In genomic region chr13:82059498-82059897, GRCm38 (mm10) we compare ENCODE assay signal across 9 mouse cellular contexts.
DNase-seq lines count a peak whose midpoint lies in the region; ATAC-seq lines count a peak whose summit lies in the region.
"Had no signal": no experiment of that assay in that cellular context is flagged by ENCODE, and none has a peak within 500 bp of the region (broad histone marks: within the 10 kb centered on the region; RNA-seq: fewer than 3 reads in every experiment).

No protein-coding gene starts in this region.

- DNase-seq in hindbrain, embryonic 11.5 days (ENCODE audit: low spot score) = peak; percentile 30
- DNase-seq in hindbrain, embryonic 10.5 days (ENCODE audit: low spot score) = no peak
- peak; percentile 15 for DNase-seq in adrenal gland, postnatal 25 days
- DNase-seq in heart, adult 11 months = peak; percentile 91
- DNase-seq in lung, postnatal 4 days = peak; percentile 43 to 69
- no peak for DNase-seq in adipocyte (ENCODE audit: low spot score)
- DNase-seq in thymus, adult 18-20 months = no peak

- H3K27me3 ChIP-seq in hindbrain, embryonic 11.5 days (ENCODE audit: control insufficient read depth, insufficient read depth, low read length) = no peaks in the 10 kb centered on the region
- no peaks in the 10 kb centered on the region for H3K27me3 ChIP-seq in hindbrain, embryonic 10.5 days (ENCODE audit: insufficient read depth, poor library complexity, severe bottlenecking)
- H3K27me3 ChIP-seq in intestine, embryonic 16.5 days (replicated peaks; ENCODE audit: control insufficient read depth, insufficient read depth, low read length) = no peaks in the 10 kb centered on the region

- H3K9me3 ChIP-seq in hindbrain, embryonic 11.5 days (ENCODE audit: control insufficient read depth, low read length) = no peaks in the 10 kb centered on the region
- no peaks in the 10 kb centered on the region for H3K9me3 ChIP-seq in hindbrain, embryonic 10.5 days
- no peaks in the 10 kb centered on the region for H3K9me3 ChIP-seq in intestine, embryonic 16.5 days (ENCODE audit: control insufficient read depth, low read length)
- H3K9me3 ChIP-seq: G1E had no signal

- no peak overlapping the region for H3K9ac ChIP-seq in hindbrain, embryonic 11.5 days (ENCODE audit: low read depth, low read length)
- H3K9ac ChIP-seq in intestine, embryonic 16.5 days (ENCODE audit: low read depth, low read length) = no peak overlapping the region

- no peaks in the 10 kb centered on the region for H3K36me3 ChIP-seq in hindbrain, embryonic 11.5 days (ENCODE audit: control insufficient read depth, insufficient read depth, low read length)
- no peaks in the 10 kb centered on the region for H3K36me3 ChIP-seq in hindbrain, embryonic 10.5 days
- H3K36me3 ChIP-seq in intestine, embryonic 16.5 days (ENCODE audit: control insufficient read depth, insufficient read depth, low read length) = no peaks in the 10 kb centered on the region
- H3K36me3 ChIP-seq: G1E had no signal

- H3K4me1 ChIP-seq in hindbrain, embryonic 11.5 days (replicated peaks; ENCODE audit: control insufficient read depth, insufficient read depth, low read length) = no peaks in the 10 kb centered on the region
- no peaks in the 10 kb centered on the region for H3K4me1 ChIP-seq in hindbrain, embryonic 10.5 days (replicated peaks)
- H3K4me1 ChIP-seq in intestine, embryonic 16.5 days (ENCODE audit: control insufficient read depth, insufficient read depth, low read length) = peaks cover 7% of the 10 kb centered on the region; the same call in 1 of the 2 replicates

- H3K27ac ChIP-seq in hindbrain, embryonic 11.5 days (ENCODE audit: low read depth, low read length) = no peak overlapping the region
- H3K27ac ChIP-seq in hindbrain, embryonic 10.5 days = no peak overlapping the region
- H3K27ac ChIP-seq in intestine, embryonic 16.5 days (ENCODE audit: low read length) = no peak overlapping the region

- H3K4me3 ChIP-seq in hindbrain, embryonic 11.5 days (ENCODE audit: low read depth, low read length) = no peak overlapping the region
- H3K4me3 ChIP-seq in hindbrain, embryonic 10.5 days = no peak overlapping the region
- no peak overlapping the region for H3K4me3 ChIP-seq in intestine, embryonic 16.5 days (ENCODE audit: low read length)

- peak; percentile 80 for ATAC-seq in hindbrain, embryonic 11.5 days (ENCODE audit: low FRiP score)
- ATAC-seq in intestine, embryonic 16.5 days = peak; percentile 44

- WGBS in hindbrain, embryonic 11.5 days = 54% methylated on average over 5 of the region's 5 CpGs
- 66% methylated on average over 5 of the region's 5 CpGs for WGBS in hindbrain, embryonic 10.5 days
- WGBS in intestine, embryonic 16.5 days = 19% methylated on average over 5 of the region's 5 CpGs

- no peak overlapping the region for H3K4me2 ChIP-seq in hindbrain, embryonic 11.5 days (replicated peaks; ENCODE audit: low read depth, low read length)
- no peak overlapping the region for H3K4me2 ChIP-seq in intestine, embryonic 16.5 days (ENCODE audit: low read depth, low read length)

Comparison
In these comparisons a context has a peak if more than half of its experiments do, and no peak if none do; other contexts are left out.
1. DNase-seq: peak in hindbrain, embryonic 11.5 days (single experiment), adrenal gland, postnatal 25 days (single experiment), heart, adult 11 months (single experiment) and lung, postnatal 4 days (2 of 2); none in hindbrain, embryonic 10.5 days (single experiment), adipocyte (single experiment) and thymus, adult 18-20 months (0 of 2).